Mouse (Mus musculus) midbrain, embryonic 11.5 days (tissue): ENCODE measurements around the gene Wdsub1. TPM values are rescaled to one million over a fixed set of nuclear protein-coding genes. Genes with fewer than 3 reads are reported as not detected.
A peak's percentile ranks its signal among the peaks of the same experiment; 100 is the strongest.

Source experiments
- ATAC-seq: fragments of 200-750 bp; cut with Nextera tagmentation; 2 replicates; pipeline ENCODE4 v1.8.0; 2017; ENCODE audit warnings: moderate TSS enrichment, moderate library complexity; ENCODE audit not compliant: low FRiP score
- DNase-seq: peaks from one replicate; pipeline ENCODE4 v3.0.0; 2015; ENCODE audit warnings: low spot score; ENCODE audit errors: missing footprints
- H3K27ac ChIP-seq: fragments of 300-500 bp; sonication (generic); 2 replicates; pipeline ENCODE4 v1.5.1; 2014; ENCODE audit warnings: low read depth, low read length
- H3K27me3 ChIP-seq: fragments of 300-500 bp; sonication (generic); 2 replicates; pipeline ENCODE4 v1.6.1; 2014; ENCODE audit warnings: mild to moderate bottlenecking, low read length, moderate library complexity, mixed read lengths; ENCODE audit not compliant: control insufficient read depth, insufficient read depth
- H3K36me3 ChIP-seq: fragments of 300-500 bp; sonication (generic); 2 replicates; pipeline ENCODE4 v1.6.1; 2014; ENCODE audit warnings: mild to moderate bottlenecking, low read length, moderate library complexity, mixed read lengths; ENCODE audit not compliant: control insufficient read depth, insufficient read depth
- H3K4me1 ChIP-seq: fragments of 300-500 bp; sonication (generic); 2 replicates; pipeline ENCODE4 v1.6.1; 2014; ENCODE audit warnings: low read length; ENCODE audit not compliant: control insufficient read depth, insufficient read depth
- H3K4me2 ChIP-seq: fragments of 300-500 bp; sonication (generic); 2 replicates; pipeline ENCODE4 v1.6.1; 2014; ENCODE audit warnings: mild to moderate bottlenecking, moderate library complexity
- H3K4me3 ChIP-seq: fragments of 300-500 bp; sonication (generic); 2 replicates; pipeline ENCODE4 v1.5.1; 2014; ENCODE audit warnings: low read depth, low read length
- H3K9ac ChIP-seq: fragments of 300-500 bp; sonication (generic); 2 replicates; pipeline ENCODE4 v1.6.1; 2014; ENCODE audit warnings: low read length
- H3K9me3 ChIP-seq: fragments of 300-500 bp; sonication (generic); 2 replicates; pipeline ENCODE4 v1.6.1; 2016; ENCODE audit warnings: low read length; ENCODE audit not compliant: control insufficient read depth
- WGBS: fragments of 180-500 bp; shearing (Covaris S2); extraction: QIAGEN DNeasy Blood & Tissue Kit; methylation state at CpG from one replicate; pipeline ENCODE4 v1.1.7; 2014; 5-methylcytosine and 5-hydroxymethylcytosine counted together
- polyA plus RNA-seq: library from polyadenylated mRNA; unstranded; fragments of >200 nt; fragmentation: Nextera tagmentation; extraction: Ambion mirVana; gene quantifications from 2 replicates; pipeline ENCODE4 v1.2.1, GENCODE M21; 2014

The Wdsub1 gene
- polyA plus RNA-seq, 1 experiment from 2014 or later, result 19.2 TPM

DNA sequence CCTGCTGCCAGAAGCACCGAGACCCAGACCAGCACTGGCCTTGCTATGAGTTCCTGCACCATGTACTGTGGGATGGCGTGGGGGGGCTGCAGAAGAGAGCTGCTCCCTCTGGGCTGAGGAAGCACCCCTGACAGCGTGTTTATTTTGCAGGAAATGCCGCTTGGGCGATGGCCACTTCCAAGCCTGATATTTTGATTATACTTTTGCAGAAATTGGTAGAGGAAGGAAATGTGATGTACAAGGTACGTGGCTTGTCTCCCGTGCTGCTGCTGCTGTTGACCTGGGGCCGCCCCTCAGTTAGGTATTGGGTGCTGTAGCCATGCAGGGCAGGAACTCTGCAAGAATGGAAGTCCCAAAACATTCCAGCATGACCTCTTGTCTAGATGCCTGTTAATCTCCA is 43.6 kb downstream of the Wdsub1 start:
- Histone ChIP-seq H3K4me1 (no peaks in the 10 kb centered on the region), H3K27ac (no peak overlapping the region), H3K4me3 (no peak overlapping the region), H3K27me3 (no peaks in the 10 kb centered on the region), H3K9me3 (no peaks in the 10 kb centered on the region), H3K36me3 (no peaks in the 10 kb centered on the region), H3K4me2 (no peak overlapping the region), H3K9ac (no peak overlapping the region)
- DNase-seq (no peak), ATAC-seq (no peak)
- WGBS, result 87% methylated on average over 8 of the region's 8 CpGs

DNA sequence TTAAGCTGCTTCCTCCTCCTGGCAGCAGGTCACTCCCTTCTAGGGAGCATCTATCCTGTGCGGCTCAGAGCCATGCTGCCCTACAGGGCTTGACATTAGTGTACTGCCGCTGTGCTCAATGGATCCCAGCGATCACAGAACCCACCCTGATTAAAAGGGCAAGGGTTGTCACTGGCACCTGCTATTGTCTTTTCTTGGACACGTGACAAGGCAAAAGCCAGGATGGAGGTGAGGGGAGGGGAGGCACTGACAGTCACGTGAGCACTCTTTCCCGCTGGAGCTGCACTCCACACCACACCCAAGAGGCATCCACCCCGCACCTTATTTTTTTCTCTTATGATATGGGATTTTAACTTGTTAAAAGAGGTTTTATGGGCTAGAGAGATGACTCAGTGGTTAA is 50.6 kb downstream of the Wdsub1 start:
- Histone ChIP-seq H3K4me3 (no peak overlapping the region), H3K4me1 (peaks cover 6% of the 10 kb centered on the region)
- 78% methylated on average over 7 of the region's 7 CpGs for WGBS

DNA sequence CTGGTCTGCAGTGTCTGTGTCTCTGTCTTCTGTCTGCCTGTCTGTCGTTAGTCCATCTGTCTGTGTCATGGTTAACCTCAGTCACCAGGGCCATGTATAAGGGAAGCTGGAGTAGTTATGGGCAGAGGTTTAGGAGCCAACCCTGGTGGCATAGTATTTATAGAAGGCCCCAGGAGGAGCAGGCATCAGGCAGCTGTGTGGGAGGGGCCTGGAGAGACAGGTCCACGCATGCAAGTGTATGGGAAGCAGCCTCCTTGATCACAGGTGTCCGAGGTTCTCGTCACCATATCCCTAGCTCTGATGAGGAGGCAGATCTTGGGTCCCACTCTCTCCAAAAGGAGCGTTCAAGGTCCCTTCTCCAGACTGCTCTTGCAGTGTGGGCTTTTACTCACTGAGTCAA is 51.5 kb downstream of the Wdsub1 start:
- Histone ChIP-seq H3K36me3 (no peaks in the 10 kb centered on the region), H3K27me3 (no peaks in the 10 kb centered on the region), H3K4me3 (no peak overlapping the region), H3K4me1 (peaks cover 6% of the 10 kb centered on the region), H3K4me2 (no peak overlapping the region), H3K9me3 (no peaks in the 10 kb centered on the region), H3K9ac (no peak overlapping the region), H3K27ac (no peak overlapping the region)
- ATAC-seq (no peak), DNase-seq (no peak)
- WGBS, result 89% methylated on average over 5 of the region's 5 CpGs

More for the DNA sequence above, 50.6 kb downstream of the Wdsub1 start:
- DNase-seq (no peak), ATAC-seq (no peak)
- H3K27ac ChIP-seq, result no peak overlapping the region
- no peak overlapping the region for H3K4me2 ChIP-seq
- no peaks in the 10 kb centered on the region for H3K27me3 ChIP-seq
- H3K9ac ChIP-seq, result no peak overlapping the region
- H3K9me3 ChIP-seq, result no peaks in the 10 kb centered on the region
- H3K36me3 ChIP-seq, result no peaks in the 10 kb centered on the region

DNA sequence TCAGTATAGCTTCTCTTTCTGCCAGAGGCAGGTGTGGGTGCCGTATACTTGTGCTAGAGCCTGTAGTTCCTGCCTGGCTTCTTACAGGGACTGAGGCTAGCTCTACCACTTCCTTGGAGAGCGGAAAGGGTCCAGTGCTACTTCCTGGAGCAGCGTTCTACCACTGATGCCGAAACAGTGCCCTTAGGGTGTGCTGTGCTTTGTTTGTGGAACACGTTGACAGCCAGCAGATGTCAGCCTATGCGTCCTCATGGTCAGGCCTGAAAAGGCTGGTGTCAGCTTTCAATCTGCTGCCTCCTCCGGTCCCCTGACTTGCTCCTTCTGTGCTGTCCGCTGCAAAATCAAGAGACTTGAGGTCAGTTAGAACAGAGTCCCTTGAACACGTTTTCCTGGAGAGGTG is 52.2 kb downstream of the Wdsub1 start:
- Histone ChIP-seq H3K4me3 (no peak overlapping the region), H3K36me3 (no peaks in the 10 kb centered on the region), H3K4me2 (no peak overlapping the region), H3K9ac (no peak overlapping the region; the same call in 1 of the 2 replicates), H3K27me3 (no peaks in the 10 kb centered on the region), H3K27ac (no peak overlapping the region), H3K4me1 (peaks cover 6% of the 10 kb centered on the region), H3K9me3 (no peaks in the 10 kb centered on the region)
- DNase-seq (no peak), ATAC-seq (peak; percentile 25; the same call in 1 of the 2 replicates)
- 30% methylated on average over 9 of the region's 9 CpGs for WGBS

DNA sequence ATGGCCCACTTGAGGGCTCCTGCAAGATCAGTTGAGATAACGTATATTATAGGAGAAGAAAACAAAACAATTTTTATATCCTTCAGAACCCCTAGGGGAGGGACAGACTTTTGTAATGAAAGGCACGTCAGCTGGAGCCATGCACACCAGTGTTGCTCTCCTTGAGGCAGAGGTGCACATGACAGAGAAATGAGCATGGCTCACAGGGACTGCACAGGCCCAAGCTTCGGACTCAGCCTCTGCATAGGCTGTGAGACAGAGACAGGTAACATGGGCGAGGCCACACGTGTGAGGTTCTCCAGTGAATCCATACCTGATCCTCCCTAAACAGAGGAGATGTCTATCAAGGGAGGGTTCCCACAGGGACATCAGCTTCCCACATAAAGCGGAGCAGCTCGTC is 52.7 kb downstream of the Wdsub1 start:
- DNase-seq (no peak), ATAC-seq (peak; percentile 23; the same call in 1 of the 2 replicates)
- Histone ChIP-seq H3K4me3 (no peak overlapping the region), H3K4me2 (no peak overlapping the region), H3K9ac (no peak overlapping the region), H3K27me3 (no peaks in the 10 kb centered on the region), H3K4me1 (peaks cover 6% of the 10 kb centered on the region), H3K27ac (no peak overlapping the region), H3K36me3 (no peaks in the 10 kb centered on the region), H3K9me3 (no peaks in the 10 kb centered on the region)
- WGBS, result 82% methylated on average over 7 of the region's 7 CpGs

DNA sequence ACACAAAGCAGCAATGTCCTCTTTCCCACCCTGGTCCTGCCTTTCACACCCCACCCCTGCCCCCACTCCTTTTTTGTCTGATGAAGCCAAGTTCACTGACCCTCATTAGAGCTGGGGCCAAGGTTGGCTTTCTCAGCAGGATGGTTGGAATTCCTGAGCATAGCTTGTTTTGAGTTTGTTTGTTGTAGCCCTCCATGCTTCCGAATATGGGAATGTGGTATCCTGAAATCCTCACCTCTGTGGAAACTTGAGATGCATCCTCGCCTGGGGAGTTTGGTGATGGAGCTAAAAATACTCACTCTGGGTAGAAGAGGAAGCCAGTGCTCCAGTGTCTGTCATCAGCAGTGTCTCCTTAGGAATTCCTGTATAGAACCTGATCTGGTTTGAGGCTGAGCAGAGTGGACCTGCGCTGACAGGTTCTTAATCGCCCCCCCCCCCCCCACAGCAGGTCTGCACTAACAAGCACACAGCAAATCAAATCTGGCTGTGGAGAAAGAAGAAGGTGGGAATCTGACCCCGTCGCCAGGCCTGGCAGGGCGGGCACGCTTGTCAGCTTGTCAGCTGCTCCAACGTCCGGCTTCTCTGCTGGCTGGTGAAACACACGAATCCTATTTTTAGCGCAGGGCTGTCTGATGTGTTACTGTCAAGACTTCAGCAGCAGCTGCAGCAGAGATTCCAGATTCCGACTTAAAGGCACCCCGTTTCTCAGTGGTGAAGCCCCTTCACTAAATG is 53.4 kb downstream of the Wdsub1 start:
- no peak overlapping the region for H3K4me3 ChIP-seq
- WGBS, result 45% methylated on average over 14 of the region's 14 CpGs
- ATAC-seq (peak; percentile 31), DNase-seq (no peak)
- H3K27me3 ChIP-seq, result no peaks in the 10 kb centered on the region
- peaks cover 6% of the 10 kb centered on the region for H3K4me1 ChIP-seq
- no peak overlapping the region for H3K27ac ChIP-seq
- no peaks in the 10 kb centered on the region for H3K9me3 ChIP-seq
- H3K36me3 ChIP-seq, result no peaks in the 10 kb centered on the region
- H3K4me2 ChIP-seq, result no peak overlapping the region
- no peak overlapping the region for H3K9ac ChIP-seq

DNA sequence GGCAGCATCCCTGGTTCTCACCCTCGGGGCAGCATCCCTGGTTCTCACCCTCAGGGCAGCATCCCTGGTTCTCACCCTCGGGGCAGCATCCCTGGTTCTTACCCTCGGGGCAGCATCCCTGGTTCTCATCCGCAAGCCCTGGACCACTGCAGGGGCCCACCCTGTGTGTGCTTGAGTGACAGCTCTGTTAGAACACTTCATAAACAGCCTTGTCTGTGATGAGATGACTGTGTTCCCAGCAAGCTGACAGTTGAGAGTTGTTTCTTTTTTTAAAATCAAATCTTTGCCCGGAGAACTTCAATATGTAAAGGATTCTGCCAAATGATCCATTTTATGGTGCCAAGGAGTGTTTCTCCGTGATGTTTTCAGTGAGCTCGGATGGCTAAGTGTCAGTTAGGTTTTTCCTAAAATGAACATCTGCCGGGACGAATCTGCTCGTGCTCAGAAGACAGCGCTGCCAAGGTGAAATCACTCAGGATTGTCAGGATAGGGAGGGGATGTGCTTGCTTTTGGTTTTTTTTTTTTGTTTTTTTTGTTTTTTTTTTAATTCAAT is 54.2 kb downstream of the Wdsub1 start:
- H3K4me1 ChIP-seq, result peaks cover 6% of the 10 kb centered on the region
- 78% methylated on average over 11 of the region's 11 CpGs for WGBS
- ATAC-seq, result no peak
- no peak overlapping the region for H3K27ac ChIP-seq
- DNase-seq, result no peak
- H3K9me3 ChIP-seq, result no peaks in the 10 kb centered on the region
- no peaks in the 10 kb centered on the region for H3K36me3 ChIP-seq
- no peaks in the 10 kb centered on the region for H3K27me3 ChIP-seq
- no peak overlapping the region for H3K4me3 ChIP-seq
- H3K4me2 ChIP-seq, result no peak overlapping the region
- H3K9ac ChIP-seq, result no peak overlapping the region

DNA sequence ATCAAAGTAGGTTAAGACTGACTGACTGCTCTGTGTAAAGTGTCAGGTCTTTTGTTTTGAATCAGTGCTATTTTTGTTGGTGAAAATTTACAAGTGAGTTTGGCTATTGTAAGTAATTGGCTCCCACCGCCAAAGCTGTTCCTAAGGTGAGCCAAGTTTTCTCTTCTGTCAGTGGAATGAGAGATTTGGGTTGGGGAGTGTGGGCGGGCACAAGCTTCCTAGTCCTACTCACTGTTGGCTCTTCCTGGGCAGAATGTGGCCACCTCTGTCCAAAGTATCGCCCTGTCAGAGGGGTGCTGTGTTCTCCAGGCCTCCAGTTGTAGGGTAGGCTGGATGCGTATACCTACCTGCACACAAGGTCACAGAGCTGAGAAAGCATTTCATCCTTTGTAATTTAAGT is 57.0 kb downstream of the Wdsub1 start:
- H3K4me1 ChIP-seq, result peaks cover 6% of the 10 kb centered on the region
- H3K9me3 ChIP-seq, result no peaks in the 10 kb centered on the region
- no peak for ATAC-seq
- no peak overlapping the region for H3K27ac ChIP-seq
- WGBS, result 91% methylated on average over 4 of the region's 4 CpGs
- H3K4me2 ChIP-seq, result no peak overlapping the region
- DNase-seq, result no peak
- H3K4me3 ChIP-seq, result no peak overlapping the region
- no peaks in the 10 kb centered on the region for H3K27me3 ChIP-seq
- no peak overlapping the region for H3K9ac ChIP-seq
- no peaks in the 10 kb centered on the region for H3K36me3 ChIP-seq

DNA sequence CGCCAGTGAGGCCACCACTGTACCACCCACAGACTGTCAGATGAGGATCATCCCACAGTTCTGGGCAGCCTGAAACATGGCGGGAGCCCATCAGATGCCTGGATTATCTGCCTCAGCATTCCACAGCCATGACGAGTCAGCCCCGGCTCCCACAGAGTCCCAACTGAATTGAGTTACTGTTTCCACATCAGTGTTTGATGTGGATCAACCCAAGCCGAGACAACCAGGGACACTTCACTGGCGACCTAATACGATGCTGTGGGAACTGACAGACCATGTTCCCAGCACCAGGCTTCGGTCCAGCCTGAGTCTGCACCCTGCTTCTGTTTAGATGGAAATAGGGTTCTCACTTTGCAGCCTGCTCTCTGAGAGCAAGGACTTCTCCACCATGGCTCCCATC is 58.1 kb downstream of the Wdsub1 start:
- ATAC-seq, result no peak
- WGBS, result 76% methylated on average over 8 of the region's 8 CpGs
- Histone ChIP-seq H3K27ac (no peak overlapping the region), H3K9ac (no peak overlapping the region), H3K9me3 (no peaks in the 10 kb centered on the region), H3K27me3 (no peaks in the 10 kb centered on the region), H3K36me3 (no peaks in the 10 kb centered on the region), H3K4me2 (no peak overlapping the region), H3K4me3 (no peak overlapping the region), H3K4me1 (peaks cover 6% of the 10 kb centered on the region)
- DNase-seq, result no peak
